Mouse (Mus musculus) kidney, embryonic 16.5 days (tissue): ENCODE data around the gene Mylpf. TPM values are rescaled to one million over a fixed set of nuclear protein-coding genes. Genes with fewer than 3 reads are reported as not detected.
A peak's percentile ranks its signal among the peaks of the same experiment; 100 is the strongest.

ENCODE experiments used
- ATAC-seq: fragments of 200-750 bp; cut with Nextera tagmentation; 2 replicates; pipeline ENCODE4 v1.8.0; 2017; ENCODE audit warnings: moderate TSS enrichment; ENCODE audit not compliant: low FRiP score, low TSS enrichment
- H3K27ac ChIP-seq: fragments of 300-500 bp; sonication (generic); 2 replicates; pipeline ENCODE4 v1.5.1; 2014; ENCODE audit warnings: low read length
- H3K27me3 ChIP-seq: fragments of 300-500 bp; sonication (generic); 2 replicates; pipeline ENCODE4 v1.6.1; 2014; ENCODE audit warnings: low read length, control low read depth, mixed read lengths; ENCODE audit not compliant: insufficient read depth
- H3K36me3 ChIP-seq: fragments of 300-500 bp; sonication (generic); 2 replicates; pipeline ENCODE4 v1.6.1; 2014; ENCODE audit warnings: low read length, control low read depth, mixed read lengths; ENCODE audit not compliant: insufficient read depth
- H3K4me1 ChIP-seq: fragments of 300-500 bp; sonication (generic); 2 replicates; pipeline ENCODE4 v1.6.1; 2014; ENCODE audit warnings: low read length, control low read depth, mixed read lengths; ENCODE audit not compliant: insufficient read depth
- H3K4me2 ChIP-seq: fragments of 300-500 bp; sonication (generic); replicated peaks from 2 replicates; pipeline ENCODE4 v1.6.1; 2014; ENCODE audit warnings: low read depth, low read length
- H3K4me3 ChIP-seq: fragments of 300-500 bp; sonication (generic); 2 replicates; pipeline ENCODE4 v1.5.1; 2014; ENCODE audit warnings: mild to moderate bottlenecking, low read length
- H3K9ac ChIP-seq: fragments of 300-500 bp; sonication (generic); replicated peaks from 2 replicates; pipeline ENCODE4 v1.6.1; 2014; ENCODE audit warnings: low read length
- H3K9me3 ChIP-seq: fragments of 300-500 bp; sonication (generic); 2 replicates; pipeline ENCODE4 v1.6.1; 2016; ENCODE audit warnings: low read length, control low read depth
- WGBS: fragments of 180-500 bp; shearing (Covaris S2); extraction: QIAGEN DNeasy Blood & Tissue Kit; methylation state at CpG from one replicate; pipeline ENCODE4 v1.1.7; 2014; 5-methylcytosine and 5-hydroxymethylcytosine counted together
- polyA plus RNA-seq: library from polyadenylated mRNA; unstranded; fragments of >200 nt; fragmentation: Nextera tagmentation; extraction: Ambion mirVana; gene quantifications from 2 replicates; pipeline ENCODE4 v1.2.1, GENCODE M21; 2015

Mylpf gene
- polyA plus RNA-seq, 1 experiment from 2014 or later = 26.7 TPM

DNA sequence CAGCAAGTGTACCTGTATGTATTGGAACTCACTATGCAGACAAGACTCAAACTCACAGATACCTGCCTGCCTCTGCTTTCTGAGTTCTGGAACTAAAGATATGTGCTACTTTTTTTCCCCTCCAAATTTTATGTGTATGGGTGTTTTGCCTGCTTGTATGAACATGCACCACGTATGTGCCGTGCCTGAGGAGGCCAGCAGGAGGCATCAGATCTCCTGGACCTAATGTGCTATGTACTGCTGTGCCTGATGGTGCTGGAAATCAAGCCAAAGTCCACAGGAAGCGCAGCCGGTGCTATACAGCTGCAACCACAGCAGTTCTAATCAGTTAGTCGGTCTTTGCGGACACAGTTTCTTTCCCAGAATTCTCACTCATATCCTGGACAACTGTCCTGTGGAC is 24.9 kb upstream of the Mylpf start:
- no peak overlapping the region for H3K9ac ChIP-seq
- H3K4me3 ChIP-seq = no peak overlapping the region
- WGBS = 78% methylated on average over 6 of the region's 6 CpGs
- no peak overlapping the region for H3K27ac ChIP-seq
- H3K4me2 ChIP-seq = no peak overlapping the region
- no peaks in the 10 kb centered on the region for H3K9me3 ChIP-seq
- ATAC-seq = no peak
- H3K36me3 ChIP-seq = no peaks in the 10 kb centered on the region
- H3K4me1 ChIP-seq = no peaks in the 10 kb centered on the region
- no peaks in the 10 kb centered on the region for H3K27me3 ChIP-seq

- Histone ChIP-seq H3K27ac (no peak overlapping the region), H3K4me1 (no peaks in the 10 kb centered on the region), H3K9ac (no peak overlapping the region), H3K27me3 (no peaks in the 10 kb centered on the region), H3K4me2 (no peak overlapping the region), H3K4me3 (no peak overlapping the region), H3K36me3 (no peaks in the 10 kb centered on the region), H3K9me3 (no peaks in the 10 kb centered on the region)
- no peak for ATAC-seq
- WGBS = 38% methylated on average over 1 of the region's 1 CpGs
Observed at GRCm38 (mm10) chr7:127184720-127185119, 24.0 kb upstream of the Mylpf start.

GRCm38 (mm10) chr7:127185601-127186000 is 23.1 kb upstream of the Mylpf start:
- 65% methylated on average over 3 of the region's 3 CpGs for WGBS
- ATAC-seq = peak; percentile 50; the same call in 1 of the 2 replicates
- no peak overlapping the region for H3K27ac ChIP-seq

GRCm38 (mm10) chr7:127187351-127187750 is 21.3 kb upstream of the Mylpf start:
- H3K27ac ChIP-seq = no peak overlapping the region
- no peaks in the 10 kb centered on the region for H3K27me3 ChIP-seq
- no peaks in the 10 kb centered on the region for H3K4me1 ChIP-seq
- H3K9me3 ChIP-seq = no peaks in the 10 kb centered on the region
- H3K4me2 ChIP-seq = no peak overlapping the region
- H3K9ac ChIP-seq = no peak overlapping the region
- H3K36me3 ChIP-seq = peaks cover 14% of the 10 kb centered on the region
- no peak for ATAC-seq
- no peak overlapping the region for H3K4me3 ChIP-seq
- 72% methylated on average over 10 of the region's 10 CpGs for WGBS

More at GRCm38 (mm10) chr7:127185601-127186000, 23.1 kb upstream of the Mylpf start:
- Histone ChIP-seq H3K27me3 (no peaks in the 10 kb centered on the region), H3K9me3 (no peaks in the 10 kb centered on the region), H3K9ac (no peak overlapping the region), H3K4me2 (no peak overlapping the region), H3K4me1 (no peaks in the 10 kb centered on the region), H3K4me3 (no peak overlapping the region), H3K36me3 (no peaks in the 10 kb centered on the region)

DNA sequence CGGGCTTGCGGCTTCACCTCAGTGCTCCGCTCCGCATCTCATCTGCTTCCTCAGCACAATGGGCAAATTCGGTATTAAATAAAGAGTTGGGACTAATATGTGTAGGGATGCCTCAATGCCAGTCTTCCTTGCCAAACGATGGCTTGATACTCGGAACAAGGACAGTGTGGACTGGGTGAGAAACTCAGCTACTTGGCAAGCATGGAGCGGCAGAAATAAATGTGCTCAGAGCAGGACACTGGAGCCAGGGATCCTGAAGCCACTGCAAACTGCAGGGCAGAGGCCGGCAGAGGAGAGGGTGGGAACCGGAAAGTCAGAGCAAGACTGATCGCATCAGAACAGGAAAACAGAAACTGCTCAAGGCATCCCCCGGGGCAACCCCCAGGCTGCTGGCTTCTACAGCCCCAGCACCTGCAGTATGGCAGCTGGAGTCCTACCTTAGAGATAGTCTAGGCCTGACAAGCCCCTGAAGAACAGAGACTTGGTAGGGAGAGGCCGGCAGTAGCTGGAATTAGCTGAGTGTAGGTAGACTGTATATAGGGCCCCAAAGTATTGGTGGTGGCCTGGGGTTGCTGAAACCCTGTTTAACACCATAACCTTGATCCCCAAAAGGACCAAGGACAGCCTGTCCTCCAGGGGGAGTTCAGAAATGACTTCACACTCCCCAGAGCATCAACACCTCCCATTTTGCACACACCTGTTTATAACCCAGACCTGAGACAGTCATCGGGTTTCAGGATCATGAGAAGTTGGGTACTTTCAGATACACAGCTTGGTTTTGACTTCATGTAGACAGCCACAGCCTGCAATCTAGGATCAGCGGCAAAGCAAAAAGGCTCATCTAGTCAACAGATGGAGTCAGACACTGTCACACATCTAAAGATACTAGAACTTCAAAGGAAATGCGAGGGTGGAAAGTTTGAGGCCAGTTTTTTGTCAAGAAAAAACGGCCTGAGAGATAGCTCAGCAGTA is 20.1 kb upstream of the Mylpf start:
- H3K27me3 ChIP-seq = no peaks in the 10 kb centered on the region
- no peak for ATAC-seq
- 79% methylated on average over 17 of the region's 17 CpGs for WGBS
- no peaks in the 10 kb centered on the region for H3K4me1 ChIP-seq
- H3K9me3 ChIP-seq = no peaks in the 10 kb centered on the region
- no peak overlapping the region for H3K4me2 ChIP-seq
- peaks cover 26% of the 10 kb centered on the region for H3K36me3 ChIP-seq
- H3K9ac ChIP-seq = no peak overlapping the region
- H3K27ac ChIP-seq = no peak overlapping the region
- no peak overlapping the region for H3K4me3 ChIP-seq

- H3K4me1 ChIP-seq = peaks cover 12% of the 10 kb centered on the region
- H3K27ac ChIP-seq = no peak overlapping the region
- no peak for ATAC-seq
- H3K4me2 ChIP-seq = no peak overlapping the region
- no peak overlapping the region for H3K4me3 ChIP-seq
- 80% methylated on average over 6 of the region's 6 CpGs for WGBS
- H3K27me3 ChIP-seq = no peaks in the 10 kb centered on the region
- H3K9ac ChIP-seq = no peak overlapping the region
- no peaks in the 10 kb centered on the region for H3K9me3 ChIP-seq
- peaks cover 35% of the 10 kb centered on the region for H3K36me3 ChIP-seq
Observed at GRCm38 (mm10) chr7:127190672-127191071, 18.0 kb upstream of the Mylpf start.

DNA sequence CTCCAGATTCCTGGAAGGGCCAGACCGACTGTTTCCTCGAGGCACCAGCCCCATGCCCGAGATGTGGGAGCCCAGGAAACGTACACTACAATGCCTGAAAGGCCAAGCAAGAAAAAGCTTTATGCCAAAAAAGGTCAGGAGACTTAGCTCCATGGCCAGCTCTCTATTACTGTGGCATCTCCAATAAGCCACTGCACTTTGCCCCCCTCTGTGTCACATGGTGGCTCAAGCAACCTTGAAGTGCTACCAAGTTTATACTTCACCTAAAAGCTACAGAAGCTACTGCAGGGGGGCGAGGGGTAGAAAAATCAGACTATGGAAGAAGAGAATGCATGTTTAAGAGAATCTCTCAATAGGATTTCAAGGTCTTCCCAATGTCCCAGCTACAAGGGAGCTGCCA is 15.7 kb upstream of the Mylpf start:
- Histone ChIP-seq H3K9ac (no peak overlapping the region), H3K36me3 (peaks cover 45% of the 10 kb centered on the region), H3K9me3 (no peaks in the 10 kb centered on the region), H3K27ac (no peak overlapping the region), H3K4me1 (peaks cover 19% of the 10 kb centered on the region), H3K4me2 (no peak overlapping the region), H3K27me3 (no peaks in the 10 kb centered on the region), H3K4me3 (no peak overlapping the region)
- WGBS = 90% methylated on average over 5 of the region's 5 CpGs
- no peak for ATAC-seq

GRCm38 (mm10) chr7:127194011-127194632 is 14.6 kb upstream of the Mylpf start:
- Histone ChIP-seq H3K4me1 (peaks cover 19% of the 10 kb centered on the region), H3K4me3 (peak overlapping the region; percentile 93; the same call in 1 of the 2 replicates), H3K4me2 (peak overlapping the region; percentile 96), H3K36me3 (peaks cover 56% of the 10 kb centered on the region), H3K27me3 (no peaks in the 10 kb centered on the region), H3K27ac (no peak overlapping the region), H3K9ac (peak overlapping the region; percentile 84), H3K9me3 (no peaks in the 10 kb centered on the region)
- 77% methylated on average over 17 of the region's 17 CpGs for WGBS
- ATAC-seq = no peak

- peak overlapping the region; percentile 97; the same call in 1 of the 2 replicates for H3K27ac ChIP-seq
Observed at GRCm38 (mm10) chr7:127194633-127195029, 14.1 kb upstream of the Mylpf start.

More at GRCm38 (mm10) chr7:127194633-127195029, 14.1 kb upstream of the Mylpf start:
- H3K4me3 ChIP-seq = peak overlapping the region; percentile 93
- peak overlapping the region; percentile 96 for H3K4me2 ChIP-seq
- H3K36me3 ChIP-seq = peaks cover 61% of the 10 kb centered on the region
- H3K4me1 ChIP-seq = peaks cover 19% of the 10 kb centered on the region
- no peaks in the 10 kb centered on the region for H3K9me3 ChIP-seq
- no peak for ATAC-seq
- H3K27me3 ChIP-seq = no peaks in the 10 kb centered on the region
- 56% methylated on average over 7 of the region's 7 CpGs for WGBS
- H3K9ac ChIP-seq = peak overlapping the region; percentile 84
